In genomic region chr2:28517206-28517909, GRCm38 (mm10) we compare ENCODE assay signal across 8 mouse cellular contexts. TPM values are rescaled to one million over a fixed set of nuclear protein-coding genes. Genes with fewer than 3 reads are reported as not detected.
DNase-seq lines count a peak whose midpoint lies in the region; ATAC-seq and TF ChIP-seq lines count a peak whose summit lies in the region.

No protein-coding gene starts in this region.

- TF ChIP-seq CTCF in thymus, adult 2 months (IDR thresholded peaks at IDR 0.05; ENCODE audit: borderline replicate concordance, control insufficient read depth, extremely low read depth, insufficient read depth, low read length, poor library complexity): peak; percentile 86; the same call in 1 of the 2 replicates

- H3K9ac ChIP-seq in forebrain, embryonic 15.5 days (replicated peaks): no peak overlapping the region
- H3K9ac ChIP-seq in hindbrain, embryonic 15.5 days: no peak overlapping the region

- H3K9me3 ChIP-seq in forebrain, embryonic 15.5 days: no peaks in the 10 kb centered on the region
- no peaks in the 10 kb centered on the region for H3K9me3 ChIP-seq in hindbrain, embryonic 15.5 days

- peaks cover 78% of the 10 kb centered on the region for H3K4me1 ChIP-seq in forebrain, embryonic 15.5 days
- peaks cover 82% of the 10 kb centered on the region for H3K4me1 ChIP-seq in hindbrain, embryonic 15.5 days (replicated peaks)
- peaks cover 37% of the 10 kb centered on the region for H3K4me1 ChIP-seq in thymus, adult 2 months (replicated peaks; ENCODE audit: control insufficient read depth, insufficient read depth, low read length)

- no peak for ATAC-seq in forebrain, embryonic 15.5 days (replicated peaks)
- ATAC-seq in hindbrain, embryonic 15.5 days (ENCODE audit: low FRiP score, low read depth): no peak

- no peak overlapping the region for H3K4me3 ChIP-seq in forebrain, embryonic 15.5 days
- H3K4me3 ChIP-seq in hindbrain, embryonic 15.5 days: no peak overlapping the region
- H3K4me3 ChIP-seq in thymus, adult 2 months (ENCODE audit: control insufficient read depth, insufficient read depth, low read length): no peak overlapping the region

- peaks cover 4% of the 10 kb centered on the region; the same call in 1 of the 2 replicates for H3K36me3 ChIP-seq in forebrain, embryonic 15.5 days
- H3K36me3 ChIP-seq in hindbrain, embryonic 15.5 days: no peaks in the 10 kb centered on the region
- H3K36me3 ChIP-seq in thymus, adult 2 months (ENCODE audit: control insufficient read depth, insufficient read depth, low read length): no peaks in the 10 kb centered on the region

- WGBS in forebrain, embryonic 15.5 days: 45% methylated on average over 5 of the region's 5 CpGs
- WGBS in hindbrain, embryonic 15.5 days: 43% methylated on average over 5 of the region's 5 CpGs
- 46% methylated on average over 5 of the region's 5 CpGs for WGBS in thymus, adult 2 months

- H3K27me3 ChIP-seq in forebrain, embryonic 15.5 days: no peaks in the 10 kb centered on the region
- H3K27me3 ChIP-seq in hindbrain, embryonic 15.5 days: no peaks in the 10 kb centered on the region
- H3K27me3 ChIP-seq in thymus, adult 2 months (ENCODE audit: control insufficient read depth, insufficient read depth, low read length): no peaks in the 10 kb centered on the region; the same call in 1 of the 2 replicates

- H3K4me2 ChIP-seq in forebrain, embryonic 15.5 days (replicated peaks): no peak overlapping the region
- H3K4me2 ChIP-seq in hindbrain, embryonic 15.5 days: peak overlapping the region; percentile 26

- no peak for TF ChIP-seq POLR2A in thymus, adult 2 months (IDR thresholded peaks at IDR 0.05; ENCODE audit: control insufficient read depth, extremely low read depth, insufficient read depth, low read length, poor library complexity)

- peak; percentile 66 for DNase-seq in right cerebral cortex, adult 18-20 months
- no peak for DNase-seq in right cerebral cortex, postnatal 36 days (ENCODE audit: low spot score in 2 of 2)
- peak; percentile 75 for DNase-seq in c-Kit-positive CD71-positive TER-119-negative erythroid progenitor cells, embryonic 14.5 days (ENCODE audit: low read depth)
- DNase-seq in liver: peak; percentile 78
- DNase-seq in monocyte, adult 2 months (ENCODE audit: low read depth in 1 of 2, low spot score in 2 of 2): peak; percentile 71 to 79
- DNase-seq in thymus, adult 2 months: peak; percentile 65

- peak overlapping the region; percentile 62 for H3K27ac ChIP-seq in forebrain, embryonic 15.5 days (replicated peaks)
- H3K27ac ChIP-seq in hindbrain, embryonic 15.5 days (replicated peaks): peak overlapping the region; percentile 22; the same call in 1 of the 2 replicates
- no peak overlapping the region for H3K27ac ChIP-seq in thymus, adult 2 months (ENCODE audit: control insufficient read depth, insufficient read depth, low read length)

RNA-seq across cellular contexts. Expression of gene Ralgds, which starts 4.4 kb away (rescaled TPM):
- 84.6 and 87.8 TPM in 2 replicates for polyA plus RNA-seq in forebrain, embryonic 15.5 days (2015; fragmentation: Nextera tagmentation; extraction: Ambion mirVana)
- 90.6 and 93.2 TPM in 2 replicates for polyA plus RNA-seq in hindbrain, embryonic 15.5 days (2015; fragmentation: Nextera tagmentation; extraction: Ambion mirVana)
- 45.4 and 51.6 TPM in 2 replicates for polyA plus RNA-seq in thymus, adult 2 months (2012; rRNA removed)

RNA-seq across cellular contexts. Expression of gene Gm10134, which starts 11.5 kb away (rescaled TPM):
- 0.60 and 0.92 TPM in 2 replicates for polyA plus RNA-seq in forebrain, embryonic 15.5 days (2015; fragmentation: Nextera tagmentation; extraction: Ambion mirVana)
- 2.6 and 2.7 TPM in 2 replicates for polyA plus RNA-seq in hindbrain, embryonic 15.5 days (2015; fragmentation: Nextera tagmentation; extraction: Ambion mirVana)
- polyA plus RNA-seq in thymus, adult 2 months (2012; rRNA removed): 0.47 and 0.61 TPM in 2 replicates

RNA-seq across cellular contexts. Expression of gene Gbgt1, which starts 20.7 kb away (rescaled TPM):
- polyA plus RNA-seq in forebrain, embryonic 15.5 days (2015; fragmentation: Nextera tagmentation; extraction: Ambion mirVana): 0.50 and 0.68 TPM in 2 replicates
- polyA plus RNA-seq in hindbrain, embryonic 15.5 days (2015; fragmentation: Nextera tagmentation; extraction: Ambion mirVana): 1.1 and 2.2 TPM in 2 replicates
- 2.5 and 2.8 TPM in 2 replicates for polyA plus RNA-seq in thymus, adult 2 months (2012; rRNA removed)

RNA-seq across cellular contexts. Expression of gene Cel, which starts 45.8 kb away (rescaled TPM):
- 0.10 TPM in 1 of 2 replicates, not detected in the other for polyA plus RNA-seq in forebrain, embryonic 15.5 days (2015; fragmentation: Nextera tagmentation; extraction: Ambion mirVana)
- 0.14 and 0.22 TPM in 2 replicates for polyA plus RNA-seq in hindbrain, embryonic 15.5 days (2015; fragmentation: Nextera tagmentation; extraction: Ambion mirVana)
- 0.42 and 0.49 TPM in 2 replicates for polyA plus RNA-seq in thymus, adult 2 months (2012; rRNA removed)

RNA-seq across cellular contexts. Expression of gene Mrps2, which starts 49.5 kb away (rescaled TPM):
- 49.5 and 49.6 TPM in 2 replicates for polyA plus RNA-seq in forebrain, embryonic 15.5 days (2015; fragmentation: Nextera tagmentation; extraction: Ambion mirVana)
- polyA plus RNA-seq in hindbrain, embryonic 15.5 days (2015; fragmentation: Nextera tagmentation; extraction: Ambion mirVana): 49.2 and 51.0 TPM in 2 replicates
- 50.7 and 53.8 TPM in 2 replicates for polyA plus RNA-seq in thymus, adult 2 months (2012; rRNA removed)

Comparison
In these comparisons a context has a peak if more than half of its experiments do, and no peak if none do; other contexts are left out.
1. DNase-seq: peak in right cerebral cortex, adult 18-20 months (single experiment), c-Kit-positive CD71-positive TER-119-negative erythroid progenitor cells, embryonic 14.5 days (single experiment), liver (single experiment), monocyte, adult 2 months (2 of 2) and thymus, adult 2 months (single experiment); none in right cerebral cortex, postnatal 36 days (0 of 2).